Mouse (Mus musculus) regulatory T cell (primary cell): Measurements from ENCODE around the gene Cdc5l.
"Not testable (repeated sequence)": the region's sequence is repeated elsewhere in the genome, so short reads cannot be mapped to it uniquely, and the experiment has no call there.

Experiments
- in situ Hi-C: fragments of 300-600 bp; cut with MboI, MseI; formaldehyde crosslinking; loops from one replicate; pipeline ENCODE4 v1.15.1; 2025; ENCODE audit warnings: high pct_unique_total_duplicates

Gene Cdc5l

GRCm38 (mm10) chr17:45433419-45434261, at the start of gene Cdc5l:
Cdc5l (minus strand) TSS chr17:45433737.
- in situ Hi-C loops: no loop called here

- in situ Hi-C loops: no loop called here
Measured at GRCm38 (mm10) chr17:45480429-45480828, 46.9 kb upstream of the Cdc5l start.

GRCm38 (mm10) chr17:45478234-45478825, 44.8 kb upstream of the Cdc5l start:
- in situ Hi-C loops: loop anchor here (5.0 kb wide), 1 partner anchor 74 kb away; no protein-coding TSS in a partner anchor

GRCm38 (mm10) chr17:45474669-45475465, 41.3 kb upstream of the Cdc5l start, which contains the start of gene Spats1:
Spats1 (minus strand) TSS chr17:45475415.
- in situ Hi-C loops: loop anchor here (5.0 kb wide), 1 partner anchor 77 kb away; no protein-coding TSS in a partner anchor

- in situ Hi-C loops: no loop called here
Measured at GRCm38 (mm10) chr17:45474146-45474545, 40.6 kb upstream of the Cdc5l start.

GRCm38 (mm10) chr17:45473667-45474066, 40.1 kb upstream of the Cdc5l start:
- in situ Hi-C loops: no loop called here

GRCm38 (mm10) chr17:45470726-45471125, 37.2 kb upstream of the Cdc5l start:
- in situ Hi-C loops: no loop called here

- in situ Hi-C loops: no loop called here
Measured at GRCm38 (mm10) chr17:45468302-45468701, 34.8 kb upstream of the Cdc5l start.

GRCm38 (mm10) chr17:45466701-45467100, 33.2 kb upstream of the Cdc5l start:
- in situ Hi-C loops: no loop called here

- in situ Hi-C loops: no loop called here
Measured at GRCm38 (mm10) chr17:45464255-45464654, 30.7 kb upstream of the Cdc5l start.

- in situ Hi-C loops: no loop called here
Measured at GRCm38 (mm10) chr17:45462506-45462905, 29.0 kb upstream of the Cdc5l start.

- in situ Hi-C loops: no loop called here
Measured at GRCm38 (mm10) chr17:45459062-45459461, 25.5 kb upstream of the Cdc5l start.

GRCm38 (mm10) chr17:45458516-45458915, 25.0 kb upstream of the Cdc5l start:
- in situ Hi-C loops: no loop called here

- in situ Hi-C loops: no loop called here
Measured at GRCm38 (mm10) chr17:45457487-45457886, 23.9 kb upstream of the Cdc5l start.

GRCm38 (mm10) chr17:45456260-45457152, 23.0 kb upstream of the Cdc5l start:
- in situ Hi-C loops: no loop called here

- in situ Hi-C loops: not testable (repeated sequence)
Measured at GRCm38 (mm10) chr17:45455783-45456182, 22.2 kb upstream of the Cdc5l start.

GRCm38 (mm10) chr17:45454794-45455193, 21.3 kb upstream of the Cdc5l start:
- in situ Hi-C loops: no loop called here

- in situ Hi-C loops: no loop called here
Measured at GRCm38 (mm10) chr17:45452271-45452670, 18.7 kb upstream of the Cdc5l start.

GRCm38 (mm10) chr17:45450153-45450552, 16.6 kb upstream of the Cdc5l start:
- in situ Hi-C loops: no loop called here

GRCm38 (mm10) chr17:45449586-45449985, 16.0 kb upstream of the Cdc5l start:
- in situ Hi-C loops: loop anchor here (10.0 kb wide), 1 partner anchor 1805 kb away; no protein-coding TSS in a partner anchor

- in situ Hi-C loops: loop anchor here (10.0 kb wide), 1 partner anchor 1808 kb away; no protein-coding TSS in a partner anchor
Measured at GRCm38 (mm10) chr17:45447063-45447462, 13.5 kb upstream of the Cdc5l start.
